In genomic region chr8:37056376-37056775, GRCm38 (mm10) we compare ENCODE assay signal across 16 mouse cellular contexts.
DNase-seq lines count a peak whose midpoint lies in the region; ATAC-seq and TF ChIP-seq lines count a peak whose summit lies in the region.
"Had no signal": no experiment of that assay in that cellular context is flagged by ENCODE, and none has a peak within 500 bp of the region (broad histone marks: within the 10 kb centered on the region; RNA-seq: fewer than 3 reads in every experiment).

No protein-coding gene starts in this region.

- H3K9me3 ChIP-seq in heart, embryonic 11.5 days (replicated peaks; ENCODE audit: control insufficient read depth, low read length): no peaks in the 10 kb centered on the region
- H3K9me3 ChIP-seq: limb, embryonic 10.5 days; liver, embryonic 13.5 days; neural tube, embryonic 12.5 days had no signal

- H3K9ac ChIP-seq in heart, embryonic 11.5 days (ENCODE audit: low read depth, low read length): no peak overlapping the region
- H3K9ac ChIP-seq: liver, embryonic 13.5 days; neural tube, embryonic 12.5 days had no signal

- intact Hi-C loops in heart, postnatal 14 days (cut with DNase I): no loop called here

- no peak overlapping the region for H3K4me2 ChIP-seq in heart, embryonic 11.5 days
- H3K4me2 ChIP-seq: liver, embryonic 13.5 days; neural tube, embryonic 12.5 days had no signal

- H3K4me3 ChIP-seq in heart, embryonic 11.5 days (ENCODE audit: low read depth, low read length): no peak overlapping the region
- H3K4me3 ChIP-seq in layer of hippocampus, adult 2 months: no peak overlapping the region
- H3K4me3 ChIP-seq: limb, embryonic 10.5 days; liver, embryonic 13.5 days; neural tube, embryonic 12.5 days had no signal

- WGBS in heart, embryonic 11.5 days (ENCODE audit: insufficient replicate concordance): 69% methylated on average over 3 of the region's 3 CpGs

- H3K27ac ChIP-seq in heart, embryonic 11.5 days (ENCODE audit: low read depth, low read length): no peak overlapping the region
- H3K27ac ChIP-seq in layer of hippocampus, adult 2 months: no peak overlapping the region
- H3K27ac ChIP-seq: hindbrain, postnatal 0 days; limb, embryonic 10.5 days; liver, embryonic 13.5 days; neural tube, embryonic 12.5 days had no signal

- peak; percentile 73 to 80 for DNase-seq in heart, adult 18-20 months
- DNase-seq in fibroblast of lung, adult 2 months (ENCODE audit: low read depth): peak; percentile 70
- DNase-seq in heart, postnatal 14 days: peak; percentile 15 to 26
- peak; percentile 75 for DNase-seq in lung, postnatal 36 days
- DNase-seq in layer of hippocampus, adult 2 months (ENCODE audit: low spot score in 2 of 2): no peak
- no peak for DNase-seq in left cerebral cortex, adult 18-20 months (ENCODE audit: low spot score in 2 of 2)
- DNase-seq: cerebellum, adult 11-12 months; cerebellum, postnatal 36 days; kidney, adult 18-20 months; liver, embryonic 13.5 days; right cerebral cortex, postnatal 4 days; thymus, adult 18-20 months had no signal

- 0 out of 2 replicates have a peak, but pooled peaks cover 2% of the 10 kb centered on the region for H3K4me1 ChIP-seq in heart, embryonic 11.5 days (ENCODE audit: control insufficient read depth, insufficient read depth, low read length)
- H3K4me1 ChIP-seq: limb, embryonic 10.5 days; liver, embryonic 13.5 days; neural tube, embryonic 12.5 days had no signal

- H3K36me3 ChIP-seq in heart, embryonic 11.5 days (ENCODE audit: control insufficient read depth, insufficient read depth, low read length): no peaks in the 10 kb centered on the region
- H3K36me3 ChIP-seq: limb, embryonic 10.5 days; liver, embryonic 13.5 days; neural tube, embryonic 12.5 days had no signal

- H3K27me3 ChIP-seq in heart, embryonic 11.5 days (ENCODE audit: control insufficient read depth, insufficient read depth, low read length): no peaks in the 10 kb centered on the region
- H3K27me3 ChIP-seq: liver, embryonic 13.5 days; neural tube, embryonic 12.5 days had no signal

- no peak for TF ChIP-seq CTCF in layer of hippocampus, adult 2 months (conservative IDR thresholded peaks at IDR 0.05)

- no peak for ATAC-seq in heart, embryonic 11.5 days (replicated peaks; ENCODE audit: insufficient number of reproducible peaks, low FRiP score, low TSS enrichment)
- ATAC-seq: hindbrain, postnatal 0 days had no signal

Comparison
In these comparisons a context has a peak if more than half of its experiments do, and no peak if none do; other contexts are left out.
1. DNase-seq: peak in heart, adult 18-20 months (2 of 2), fibroblast of lung, adult 2 months (single experiment), heart, postnatal 14 days (2 of 2) and lung, postnatal 36 days (single experiment); none in layer of hippocampus, adult 2 months (0 of 2) and left cerebral cortex, adult 18-20 months (0 of 2).